Mouse (Mus musculus) regulatory T cell (primary cell): ENCODE results near the gene Rnf208.

Source experiments
- in situ Hi-C: fragments of 300-600 bp; cut with MboI, MseI; formaldehyde crosslinking; loops from one replicate; pipeline ENCODE4 v1.15.1; 2025; ENCODE audit warnings: high pct_unique_total_duplicates

The Rnf208 gene

GRCm38 (mm10) chr2:25242101-25242506 lies at the start of gene Rnf208, which contains the start of gene Cysrt1:
Rnf208 (plus strand) TSS chr2:25242255.
Cysrt1 (minus strand) TSS chr2:25242452.
- in situ Hi-C loops, result no loop called here

- in situ Hi-C loops, result no loop called here
Measured at GRCm38 (mm10) chr2:25193330-25193770, 48.7 kb upstream of the Rnf208 start.

- in situ Hi-C loops, result no loop called here
Measured at GRCm38 (mm10) chr2:25194006-25194405, 48.0 kb upstream of the Rnf208 start.

GRCm38 (mm10) chr2:25194486-25195171 lies 47.4 kb upstream of the Rnf208 start:
- in situ Hi-C loops, result no loop called here

GRCm38 (mm10) chr2:25195211-25196156 lies 46.6 kb upstream of the Rnf208 start:
- in situ Hi-C loops, result no loop called here

GRCm38 (mm10) chr2:25196172-25196954 lies 45.7 kb upstream of the Rnf208 start, which contains the start of gene Tor4a:
Tor4a (minus strand) TSS chr2:25196886.
- in situ Hi-C loops, result no loop called here

GRCm38 (mm10) chr2:25197191-25197590 lies 44.9 kb upstream of the Rnf208 start:
- in situ Hi-C loops, result no loop called here

- in situ Hi-C loops, result no loop called here
Measured at GRCm38 (mm10) chr2:25197946-25198345, 44.1 kb upstream of the Rnf208 start.

GRCm38 (mm10) chr2:25200631-25201030 lies 41.4 kb upstream of the Rnf208 start:
- in situ Hi-C loops, result no loop called here

- in situ Hi-C loops, result no loop called here
Measured at GRCm38 (mm10) chr2:25203631-25204214, 38.3 kb upstream of the Rnf208 start.

- in situ Hi-C loops, result no loop called here
Measured at GRCm38 (mm10) chr2:25207593-25207992, 34.5 kb upstream of the Rnf208 start.

- in situ Hi-C loops, result no loop called here
Measured at GRCm38 (mm10) chr2:25210686-25211085, 31.4 kb upstream of the Rnf208 start.

GRCm38 (mm10) chr2:25211121-25211670 lies 30.9 kb upstream of the Rnf208 start, which contains the start of gene Nelfb:
Nelfb (minus strand) TSS chr2:25211489.
- in situ Hi-C loops, result no loop called here

GRCm38 (mm10) chr2:25213266-25213865 lies 28.7 kb upstream of the Rnf208 start:
- in situ Hi-C loops, result no loop called here

GRCm38 (mm10) chr2:25214444-25214843 lies 27.6 kb upstream of the Rnf208 start, which contains the start of gene Stpg3:
Stpg3 (minus strand) TSS chr2:25214637.
- in situ Hi-C loops, result no loop called here

- in situ Hi-C loops, result no loop called here
Measured at GRCm38 (mm10) chr2:25217666-25218065, 24.4 kb upstream of the Rnf208 start.

GRCm38 (mm10) chr2:25218445-25218844 lies 23.6 kb upstream of the Rnf208 start, which contains the start of gene Fam166a:
Fam166a (plus strand) TSS chr2:25218745.
- in situ Hi-C loops, result no loop called here

- in situ Hi-C loops, result no loop called here
Measured at GRCm38 (mm10) chr2:25221331-25221772, 20.7 kb upstream of the Rnf208 start.

- in situ Hi-C loops, result no loop called here
Measured at GRCm38 (mm10) chr2:25223681-25224491, 18.2 kb upstream of the Rnf208 start.

- in situ Hi-C loops, result no loop called here
Measured at GRCm38 (mm10) chr2:25224492-25224765, 17.6 kb upstream of the Rnf208 start, which contains the start of gene Tubb4b. Tubb4b (minus strand) TSS chr2:25224702.
